Mouse (Mus musculus): ENCODE data around the gene Msrb3. TPM values are rescaled to one million over a fixed set of nuclear protein-coding genes. Genes with fewer than 3 reads are reported as not detected.
A peak's percentile ranks its signal among the peaks of the same experiment; 100 is the strongest.

Gene Msrb3
- total RNA-seq, 1 experiment from 2014 or later = 40.0 TPM

DNA sequence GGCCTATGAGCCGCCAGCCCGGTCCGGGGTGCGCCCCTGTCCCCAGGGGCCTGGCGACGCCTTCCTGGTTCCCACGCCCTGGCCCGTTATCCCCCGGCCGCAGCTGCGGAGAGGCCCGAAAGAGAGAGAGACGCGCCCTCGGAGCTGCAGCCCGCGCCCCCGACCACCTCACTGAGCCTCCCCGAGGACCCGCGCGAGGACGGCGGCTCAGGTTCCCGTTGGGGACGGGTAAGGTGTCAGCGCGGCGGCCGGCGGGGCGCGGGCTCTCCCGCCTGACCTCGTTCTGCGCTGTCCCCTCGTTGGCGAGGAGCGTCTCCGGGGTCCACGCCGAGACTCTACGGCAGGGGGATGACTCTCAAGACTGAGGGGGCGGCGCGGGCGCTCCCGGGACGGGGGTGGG lies 544 bp downstream of the Msrb3 start:
- peak; percentile 51 for DNase-seq

DNA sequence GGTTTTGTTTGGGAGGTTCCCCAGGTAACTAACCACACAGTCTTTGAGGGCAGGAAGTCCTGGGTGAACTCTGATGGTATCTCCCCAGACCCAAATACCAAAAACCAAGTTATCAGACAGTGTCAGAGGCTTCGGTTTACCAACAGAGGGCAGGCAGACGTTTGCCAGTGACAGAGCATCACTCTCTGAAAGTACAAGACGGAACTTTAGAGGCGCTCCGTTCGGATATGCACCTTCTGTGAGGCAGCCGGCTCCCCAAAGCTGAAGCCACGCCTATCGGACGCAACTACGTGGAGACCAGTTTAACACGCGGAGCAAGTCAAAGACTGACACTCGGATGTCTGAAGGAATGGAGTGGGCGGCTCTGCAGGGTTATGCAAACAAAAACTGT lies 3.0 kb downstream of the Msrb3 start:
- no peak for DNase-seq

DNA sequence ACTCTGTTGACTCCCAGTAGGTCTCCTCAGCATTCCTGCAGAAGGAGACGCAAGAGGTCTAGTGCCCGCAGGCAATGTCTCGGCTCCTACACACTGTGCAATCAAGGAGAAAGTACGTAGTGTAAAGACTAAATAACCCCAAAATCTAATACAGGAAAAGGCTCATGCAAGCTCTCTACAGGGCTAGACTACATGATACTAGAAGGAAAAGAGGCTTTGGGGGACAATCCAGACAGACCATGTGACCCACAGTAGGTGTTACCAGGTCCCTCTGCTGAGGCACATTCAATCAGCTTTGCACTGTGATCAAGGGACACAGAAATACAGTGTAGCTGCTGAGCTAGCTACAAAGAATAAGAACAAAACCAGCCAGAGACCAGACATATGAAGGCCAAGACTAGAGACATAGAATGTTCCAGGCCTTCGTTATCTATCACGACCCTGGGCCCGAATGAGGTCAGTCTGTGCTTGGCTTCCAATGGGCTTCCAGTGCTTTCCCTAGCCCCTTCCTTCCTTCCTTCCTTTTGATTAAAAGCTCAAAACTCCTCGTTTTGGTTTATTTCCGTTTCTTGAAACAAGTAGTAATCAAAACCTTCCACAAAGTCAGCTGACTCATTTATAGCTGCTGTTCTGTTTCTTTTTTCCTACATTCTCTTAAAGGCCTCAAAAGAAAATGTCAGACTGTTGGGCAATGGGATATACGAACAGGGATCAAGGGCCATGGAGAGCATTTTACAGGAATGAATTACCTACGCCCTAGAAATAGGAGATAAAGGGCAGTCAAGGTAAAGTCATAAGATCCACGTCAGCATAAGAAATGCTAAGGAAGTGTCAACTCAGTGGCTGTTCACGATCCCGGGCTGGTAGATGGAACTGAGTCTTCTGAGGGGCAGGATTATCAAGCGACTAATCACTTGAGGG lies 3.7 kb downstream of the Msrb3 start:
- DNase-seq = no peak

DNA sequence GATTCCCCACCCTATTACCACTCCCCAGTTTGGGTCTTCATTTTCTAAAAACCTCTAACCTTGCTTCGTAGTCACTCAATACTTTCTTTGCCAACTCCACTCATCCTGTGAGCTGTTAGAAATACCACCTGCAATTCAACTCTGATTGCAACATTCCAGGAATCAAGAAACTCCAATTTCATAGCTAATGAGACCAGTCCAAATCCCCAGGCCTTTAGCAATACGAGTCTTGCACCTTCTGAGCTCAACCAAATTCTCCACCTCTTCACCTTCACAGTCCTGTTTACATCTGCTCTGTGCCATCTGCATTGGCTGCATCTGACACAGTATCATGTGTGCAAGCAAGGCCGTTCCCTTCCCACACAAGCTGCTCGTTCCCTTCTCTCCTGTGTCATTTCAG lies 5.0 kb downstream of the Msrb3 start:
- no peak for DNase-seq

DNA sequence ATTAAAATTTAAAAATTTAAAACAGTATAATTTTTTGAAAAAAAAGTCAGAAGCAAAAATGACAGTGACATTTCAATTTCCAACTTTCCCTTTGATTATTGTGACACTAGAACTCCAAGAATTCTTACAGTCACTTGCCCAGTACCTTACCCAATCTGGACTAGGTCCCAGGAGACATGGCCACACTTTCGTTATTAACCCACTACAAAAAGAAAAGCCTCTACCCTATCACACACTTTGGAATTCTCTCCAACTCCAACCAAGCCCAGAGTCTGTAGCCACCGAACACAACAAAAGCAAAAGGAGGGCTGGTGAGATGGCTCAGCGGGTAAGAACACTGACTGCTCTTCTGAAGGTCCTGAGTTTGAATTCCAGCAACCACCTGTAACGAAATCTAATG lies 7.8 kb downstream of the Msrb3 start:
- DNase-seq = peak; percentile 49

DNA sequence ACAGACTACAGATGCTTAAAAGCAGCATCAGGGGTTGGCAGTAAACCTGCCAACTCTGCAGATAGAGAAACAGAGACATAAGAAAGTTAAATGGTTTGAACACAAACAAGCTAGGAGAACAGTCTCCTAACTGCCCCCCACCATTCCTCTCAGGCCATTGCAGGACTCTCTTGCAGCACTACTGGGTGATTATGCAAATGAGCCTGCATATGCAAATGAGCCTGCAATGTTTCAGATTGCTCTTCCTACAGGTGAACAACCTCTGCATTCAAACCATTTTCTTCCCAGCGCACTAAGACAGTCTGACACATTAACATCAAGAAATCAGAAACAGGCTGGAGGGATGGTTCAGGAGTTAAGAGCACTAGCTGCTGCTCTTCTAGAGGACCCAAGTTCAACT lies 8.3 kb downstream of the Msrb3 start:
- no peak for DNase-seq

DNA sequence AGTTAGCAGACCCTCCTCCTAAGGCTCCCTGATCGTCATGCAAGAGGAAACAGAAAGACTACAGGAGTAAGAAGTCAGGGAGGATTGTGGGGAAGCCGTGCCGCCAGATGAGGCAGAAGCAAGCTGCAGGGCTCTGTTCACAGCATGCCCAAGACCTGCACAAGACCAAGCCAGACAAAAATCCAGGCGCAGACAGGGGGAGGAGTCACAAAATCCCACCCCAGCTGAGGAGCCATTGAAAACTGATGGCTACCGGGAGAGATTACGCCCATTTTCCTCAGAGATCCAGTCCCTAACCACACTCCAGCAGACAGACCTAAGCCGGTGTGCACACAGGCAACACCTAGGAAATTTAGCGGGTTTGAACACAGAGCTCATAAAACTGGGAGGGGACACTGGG lies 10.4 kb downstream of the Msrb3 start:
- no peak for DNase-seq

DNA sequence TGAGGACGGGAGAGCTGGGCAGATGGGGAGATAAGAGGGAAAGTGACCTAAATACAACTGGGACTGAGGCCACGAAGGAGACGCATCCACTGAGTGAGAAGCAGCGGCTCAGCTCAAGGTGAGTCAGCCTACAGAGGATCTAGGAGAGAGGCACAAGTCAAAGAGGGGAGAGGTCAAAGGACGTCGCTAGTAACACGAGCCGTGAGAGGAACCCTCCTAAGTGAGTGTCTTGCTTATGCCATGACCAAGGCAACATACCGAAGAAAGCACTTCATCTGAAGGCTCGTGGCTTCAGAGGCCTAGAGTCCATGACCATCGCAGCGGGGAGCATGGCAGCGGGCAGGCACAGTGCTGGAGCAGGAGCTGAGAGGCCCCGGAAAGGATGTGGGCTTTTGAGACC lies 14.7 kb downstream of the Msrb3 start:
- DNase-seq = peak; percentile 49

DNA sequence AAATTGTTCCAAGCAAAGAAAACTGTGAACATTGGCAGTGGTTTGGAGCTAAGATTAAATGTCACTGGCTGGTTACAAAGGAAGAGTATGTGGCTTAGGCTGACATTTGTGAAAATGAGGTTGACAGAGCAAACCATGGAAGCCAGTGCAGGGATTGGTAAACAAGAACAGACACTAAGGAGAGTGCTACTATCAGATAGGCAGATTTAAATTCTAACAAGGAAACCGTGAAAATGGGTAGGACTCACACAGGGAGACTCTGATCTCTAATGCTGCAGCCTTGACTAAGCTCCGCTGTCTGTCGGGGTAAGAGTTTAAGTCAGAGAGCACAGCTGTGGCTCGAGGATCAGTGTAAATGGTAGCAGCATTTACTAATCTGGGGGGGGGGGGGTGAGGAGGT lies 15.2 kb downstream of the Msrb3 start:
- no peak for DNase-seq

DNA sequence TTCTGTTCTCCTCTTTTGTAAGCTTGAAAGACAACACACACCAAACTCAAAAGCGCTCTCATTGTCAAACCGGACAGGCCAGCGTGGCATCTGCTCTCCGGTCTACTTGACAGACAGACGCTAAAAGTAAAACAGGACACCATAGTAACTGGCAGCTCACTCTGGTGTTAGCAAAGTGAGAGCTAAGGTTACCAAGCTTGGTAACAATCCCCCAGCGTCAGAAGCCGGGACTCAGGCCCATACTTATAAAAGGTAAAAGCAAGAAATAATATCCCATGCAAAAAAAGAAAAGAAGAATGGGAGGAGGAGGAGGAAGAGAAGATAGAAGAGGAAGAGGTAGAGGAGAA lies 15.9 kb downstream of the Msrb3 start:
- DNase-seq = no peak

DNA sequence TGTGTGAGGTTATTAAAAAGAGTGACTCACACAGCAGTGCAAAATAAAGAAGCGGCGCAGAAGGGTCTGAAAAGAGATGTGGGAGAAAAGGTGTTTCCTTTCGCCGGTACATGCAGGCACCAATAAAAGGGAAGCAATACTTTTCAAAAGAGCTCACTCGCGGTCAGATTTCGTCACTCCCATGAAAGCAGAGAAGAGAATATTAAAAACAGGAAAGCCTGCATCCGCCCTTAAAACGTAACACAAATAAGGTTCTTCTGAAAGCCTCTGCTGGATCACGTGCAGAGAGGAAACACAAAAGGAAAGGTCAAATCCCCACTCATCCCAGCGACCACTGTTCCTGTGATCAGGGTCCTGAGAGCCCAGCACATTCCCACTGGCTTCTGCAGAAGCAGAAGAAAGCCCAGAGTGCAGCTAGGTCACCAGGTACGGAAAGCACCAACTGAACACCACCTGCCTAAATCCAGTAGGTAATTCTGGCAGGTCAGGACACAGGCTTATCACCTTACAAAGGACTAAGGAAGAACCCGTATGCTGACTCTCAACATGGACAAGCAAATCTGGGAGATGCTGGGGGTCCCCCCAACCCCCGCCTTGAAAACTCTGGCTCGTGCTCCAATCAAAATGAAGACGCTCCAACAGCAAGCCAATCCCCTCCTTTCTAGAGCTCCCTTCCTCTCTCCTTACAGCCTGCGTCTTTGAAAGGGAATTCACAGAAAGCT lies 16.4 kb downstream of the Msrb3 start:
- peak; percentile 63 for DNase-seq

DNA sequence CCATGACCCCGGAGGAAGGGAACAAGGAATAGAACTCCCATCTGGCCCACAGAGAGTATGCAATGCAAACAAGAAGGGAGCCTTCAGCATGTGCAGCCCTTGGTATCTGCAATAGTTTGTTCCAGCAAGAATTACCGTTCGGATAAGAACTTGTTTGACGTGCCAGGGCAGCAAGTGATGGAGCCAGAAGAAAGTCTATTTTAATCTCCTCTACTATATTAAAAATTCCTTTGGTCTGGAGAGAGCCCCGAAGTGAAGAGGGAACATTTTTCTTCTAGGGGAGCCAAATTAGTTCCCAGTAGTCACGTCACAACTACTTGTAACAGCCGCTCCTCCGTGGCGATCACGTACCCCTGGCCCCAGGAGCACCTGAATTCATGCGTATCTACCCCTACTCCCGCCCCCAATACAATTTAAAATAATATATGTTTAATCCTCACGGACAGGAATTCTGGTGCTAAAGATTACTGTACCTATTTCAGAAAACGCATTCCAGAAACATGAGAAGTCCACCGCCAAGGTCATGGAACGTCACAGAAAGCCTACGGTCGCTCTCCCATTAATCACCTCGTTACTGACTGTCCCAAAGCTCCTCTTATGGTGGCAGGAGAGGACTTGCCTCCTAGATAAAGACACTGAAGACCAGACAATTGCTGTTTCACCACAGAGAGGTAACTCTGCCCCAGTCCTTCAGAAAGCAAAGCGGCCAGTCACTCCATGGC lies 22.2 kb downstream of the Msrb3 start:
- DNase-seq = peak; percentile 44

DNA sequence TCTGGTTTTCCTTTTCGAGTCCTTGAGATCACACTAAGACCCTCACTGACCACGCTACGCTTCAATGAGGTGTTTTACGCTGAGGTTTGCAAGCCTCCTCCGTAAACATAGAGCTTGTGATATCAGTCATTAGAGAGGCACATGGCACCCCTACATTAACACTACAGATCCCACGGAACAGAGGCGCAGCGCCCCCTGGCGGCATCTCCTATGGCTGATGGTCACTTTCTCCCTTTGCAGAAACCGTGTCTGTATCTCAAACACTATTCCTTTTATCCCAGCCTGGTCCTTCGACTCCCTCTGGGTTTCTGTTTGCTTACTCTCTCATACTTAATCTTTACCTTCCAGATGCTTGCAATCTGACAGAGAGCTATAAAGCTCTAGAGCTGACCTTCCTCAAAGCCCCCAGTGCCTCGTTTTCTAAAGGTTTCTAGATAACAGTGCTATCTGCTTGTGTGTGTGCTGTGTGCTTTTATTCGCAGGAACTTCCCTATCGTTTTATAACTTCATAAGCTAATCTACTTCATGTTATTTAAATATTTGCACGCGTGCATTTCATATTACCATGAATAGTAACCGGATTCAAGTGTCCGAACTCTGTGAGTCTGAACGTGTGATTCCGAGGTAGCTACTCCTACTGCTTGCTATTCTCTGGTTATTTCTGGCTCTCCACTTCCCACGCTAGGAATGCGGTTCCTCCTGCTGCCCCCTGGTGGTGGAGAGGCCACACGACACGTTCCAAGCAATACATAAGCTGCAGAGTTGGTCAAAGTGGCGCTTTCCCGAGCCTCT lies 23.0 kb downstream of the Msrb3 start:
- peak; percentile 94 for DNase-seq

DNA sequence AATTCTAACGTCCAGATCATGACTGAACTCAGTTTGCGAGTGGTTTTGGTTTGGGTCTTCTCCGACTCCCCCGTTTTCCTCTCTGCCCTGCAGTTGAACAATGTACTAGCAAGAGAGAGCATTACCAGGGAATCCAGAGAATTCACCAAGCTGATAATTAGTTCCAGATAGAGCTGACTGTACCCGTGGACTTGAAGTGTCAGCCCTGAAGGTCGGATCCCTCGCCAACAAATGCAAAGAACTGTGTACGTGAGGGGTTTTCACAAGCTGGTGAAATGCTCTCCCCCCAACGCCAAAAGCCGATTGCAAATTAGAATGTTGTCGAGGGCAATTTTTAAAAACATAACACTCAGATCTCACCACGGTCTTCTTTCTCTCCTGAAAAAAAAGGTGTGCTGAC lies 24.6 kb downstream of the Msrb3 start:
- DNase-seq = no peak

DNA sequence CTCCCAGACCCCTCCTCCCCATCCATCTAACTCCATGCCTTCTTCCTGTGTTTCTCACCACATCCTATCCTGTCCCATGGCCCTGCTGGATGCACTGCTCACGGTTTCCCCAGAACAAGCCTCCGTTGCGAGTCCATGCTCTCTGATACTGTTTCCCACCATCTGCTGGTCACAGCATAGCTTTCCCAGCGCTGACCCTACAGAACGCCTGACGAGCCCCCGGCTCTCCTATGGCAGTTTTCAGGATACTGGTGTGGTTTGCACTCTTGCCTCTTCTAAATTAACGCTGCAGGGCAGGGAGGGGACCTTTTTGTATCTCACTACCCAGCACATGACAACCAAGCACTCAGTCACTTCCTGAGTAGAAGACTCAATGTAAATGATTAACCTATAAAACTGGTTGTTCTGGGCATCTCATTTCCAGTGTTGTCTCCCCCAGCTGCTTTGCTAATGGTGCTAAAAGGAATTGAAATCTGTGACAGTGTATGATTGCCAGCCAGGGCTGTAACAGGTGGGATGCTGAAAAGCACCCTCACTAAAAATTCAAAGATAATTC lies 25.2 kb downstream of the Msrb3 start:
- no peak for DNase-seq

DNA sequence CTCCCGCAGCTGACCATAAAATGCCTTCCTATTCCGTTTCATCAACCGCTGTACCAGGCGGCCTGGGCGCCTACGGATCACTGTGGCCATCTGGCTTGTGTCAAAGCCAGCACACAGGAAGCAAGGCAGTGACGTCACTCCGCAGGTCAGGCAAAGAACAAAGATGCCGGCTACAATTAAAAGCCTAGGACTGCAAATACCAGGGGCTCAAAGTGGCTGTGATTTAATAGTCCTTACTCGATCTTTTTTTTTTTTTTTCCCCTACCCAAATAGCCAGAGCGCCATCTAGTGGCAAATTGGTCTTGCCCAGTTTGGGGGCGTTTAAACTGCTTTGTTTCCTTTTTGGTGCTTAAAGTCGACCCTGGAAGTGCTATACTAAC lies 26.4 kb downstream of the Msrb3 start:
- peak; percentile 77 for DNase-seq

DNA sequence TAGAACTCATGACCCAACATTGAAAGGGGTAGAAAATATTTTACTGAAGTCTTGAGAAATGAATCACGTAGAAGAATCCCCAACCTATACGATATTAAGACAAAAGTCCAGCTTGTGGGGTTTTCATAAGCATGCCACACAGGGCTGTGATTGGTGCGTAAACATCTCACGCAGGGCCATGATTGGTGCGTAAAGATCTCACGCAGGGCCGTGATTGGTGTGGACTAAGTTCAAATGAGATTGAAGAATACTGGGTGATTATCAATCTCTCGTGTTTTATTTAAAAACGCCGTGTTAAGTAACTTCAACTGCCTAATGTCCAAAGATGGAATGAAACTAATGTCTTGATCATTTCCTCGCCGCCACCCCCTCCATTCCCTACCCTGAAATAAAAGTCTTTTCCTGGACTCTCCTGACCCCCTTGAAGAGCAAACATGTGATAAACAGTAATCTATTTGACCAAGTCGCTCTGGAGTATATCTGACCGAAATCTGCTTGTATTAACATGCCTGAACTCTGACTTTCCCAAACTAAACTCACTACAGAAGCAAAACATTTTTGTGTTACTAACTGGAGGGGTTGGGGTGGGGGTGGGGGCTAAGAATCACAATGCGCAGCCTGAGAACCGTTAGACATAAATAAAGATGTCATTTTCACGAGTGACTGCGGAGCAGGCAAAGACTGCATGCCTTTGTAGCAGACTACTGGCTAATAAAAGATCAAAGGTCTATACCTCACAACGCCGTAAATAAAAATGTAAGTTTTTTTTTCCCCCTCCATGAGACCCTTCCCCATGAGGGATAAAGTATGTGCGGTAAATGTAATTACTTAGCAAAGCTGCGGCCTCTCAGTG lies 27.0 kb downstream of the Msrb3 start:
- no peak for DNase-seq

DNA sequence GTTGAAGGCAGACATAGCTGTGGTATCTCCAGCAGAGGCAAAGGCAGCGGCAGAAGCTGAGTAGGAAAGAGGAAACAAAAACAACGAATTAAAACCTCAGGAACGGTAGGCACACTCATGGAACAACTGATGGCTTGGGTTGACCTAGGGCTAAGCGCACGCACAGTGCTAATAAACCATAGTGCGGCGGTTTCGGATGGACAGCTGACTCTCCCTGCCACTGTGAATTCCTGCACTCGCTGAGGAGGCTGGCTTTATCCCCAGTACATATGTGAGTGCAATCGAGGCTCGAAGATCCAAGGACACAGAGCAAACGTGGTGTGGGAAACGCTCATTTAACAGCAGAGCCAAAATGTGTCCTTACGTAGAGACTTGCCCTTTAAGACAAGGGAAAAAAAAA lies 27.8 kb downstream of the Msrb3 start:
- DNase-seq = no peak

DNA sequence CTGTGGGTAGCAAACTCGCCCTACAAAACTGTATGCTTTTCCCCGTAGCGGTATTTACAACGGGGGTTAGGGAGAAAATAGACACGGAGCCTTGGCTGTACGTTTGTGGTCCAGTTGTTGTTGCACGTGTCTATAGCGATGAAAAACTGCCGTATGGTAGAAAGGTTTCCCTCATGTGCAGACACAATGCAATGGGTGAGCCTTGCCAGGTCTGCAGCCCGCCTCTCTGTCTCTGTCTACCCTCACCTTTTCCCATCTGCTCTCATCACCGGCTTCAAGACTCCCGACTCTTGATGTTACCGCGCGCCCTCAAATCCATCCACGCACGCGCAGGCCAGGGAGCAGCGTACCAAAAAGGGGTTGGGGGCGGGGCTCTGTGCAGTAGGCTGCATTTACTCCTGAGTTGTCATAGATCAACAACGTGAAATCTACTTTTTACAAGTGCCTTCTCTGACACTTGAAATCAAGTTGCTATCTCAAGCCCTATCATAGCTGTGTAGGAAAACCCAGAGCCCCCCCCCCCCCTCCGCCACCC lies 29.6 kb downstream of the Msrb3 start:
- DNase-seq = no peak

DNA sequence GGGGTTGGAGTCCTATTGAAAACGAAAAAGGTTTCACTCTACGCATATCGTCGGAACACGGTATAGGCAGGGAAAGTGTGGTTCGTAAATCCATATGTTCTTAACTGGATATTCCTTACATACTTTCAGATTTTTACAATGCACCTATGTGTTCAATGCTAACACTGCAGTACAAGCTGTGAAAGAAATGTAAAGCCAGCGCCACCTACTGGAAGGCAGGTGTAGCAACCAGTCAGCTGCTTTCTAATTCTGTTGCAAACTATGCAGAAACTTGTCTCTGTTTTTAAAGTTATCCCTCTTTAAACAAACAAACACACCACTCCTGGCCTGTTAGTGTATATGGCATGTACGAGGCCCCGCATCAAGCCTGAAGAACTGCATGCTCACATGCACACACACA lies 34.5 kb downstream of the Msrb3 start:
- peak; percentile 79 for DNase-seq

DNA sequence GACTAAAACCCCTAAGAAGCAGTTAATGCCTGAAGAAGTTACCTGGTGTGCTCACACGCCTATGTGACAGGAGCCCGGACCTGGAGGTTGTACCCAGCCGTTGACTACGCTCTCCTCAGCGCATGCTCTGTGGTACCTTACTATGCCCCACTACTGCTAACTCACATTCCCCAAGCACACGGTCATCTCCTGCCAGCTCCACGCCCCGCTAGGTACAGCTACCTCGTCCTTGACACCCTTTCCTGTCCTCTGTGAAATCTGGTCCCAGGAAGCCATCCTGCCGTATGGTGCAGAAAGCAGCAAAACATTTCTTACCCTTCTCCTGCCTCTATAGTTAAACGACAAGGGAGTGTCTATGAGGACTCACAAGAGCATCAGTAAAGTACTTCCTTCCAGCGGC lies 37.2 kb downstream of the Msrb3 start:
- no peak for DNase-seq

Measured in adrenal gland, postnatal 14 days (tissue).